22 mouse cellular contexts compared by ENCODE assay signal in genomic region chr14:120394216-120394615, GRCm38 (mm10).
"Had no signal": no experiment of that assay in that cellular context is flagged by ENCODE, and none has a peak within 500 bp of the region (broad histone marks: within the 10 kb centered on the region; RNA-seq: fewer than 3 reads in every experiment).

No protein-coding gene starts in this region.

- H3K9me3 ChIP-seq: limb, embryonic 15.5 days; midbrain, embryonic 12.5 days; midbrain, embryonic 15.5 days; neural tube, embryonic 12.5 days; neural tube, embryonic 15.5 days; stomach, embryonic 15.5 days had no signal

- DNase-seq: kidney, postnatal 10 days; kidney, postnatal 36 days; layer of hippocampus, postnatal 36 days; left cerebral cortex, postnatal 4 days; liver, postnatal 0 days; lung, embryonic 14.5 days; retina, postnatal 1 day; right cerebral cortex, postnatal 25 days; spleen, adult 18-20 months; thymus, postnatal 25 days had no signal

- H3K27ac ChIP-seq: left cerebral cortex, adult 2 months; limb, embryonic 12.5 days; limb, embryonic 15.5 days; liver, embryonic 14.5 days; macrophage; midbrain, embryonic 12.5 days; midbrain, embryonic 15.5 days; neural tube, embryonic 12.5 days; neural tube, embryonic 15.5 days; stomach, embryonic 15.5 days had no signal

- H3K9ac ChIP-seq: limb, embryonic 12.5 days; limb, embryonic 15.5 days; liver, embryonic 14.5 days; liver, postnatal 0 days; lung, embryonic 14.5 days; midbrain, embryonic 12.5 days; midbrain, embryonic 15.5 days; neural tube, embryonic 12.5 days; neural tube, embryonic 15.5 days; stomach, embryonic 15.5 days had no signal

- ATAC-seq: liver, postnatal 0 days; lung, postnatal 0 days; midbrain, embryonic 15.5 days had no signal

- H3K27me3 ChIP-seq: limb, embryonic 12.5 days; limb, embryonic 15.5 days; midbrain, embryonic 15.5 days; neural tube, embryonic 12.5 days; neural tube, embryonic 15.5 days; stomach, embryonic 15.5 days had no signal

- H3K4me2 ChIP-seq: limb, embryonic 12.5 days; limb, embryonic 15.5 days; liver, embryonic 11.5 days; lung, embryonic 14.5 days; midbrain, embryonic 12.5 days; midbrain, embryonic 15.5 days; neural tube, embryonic 12.5 days; neural tube, embryonic 15.5 days; stomach, embryonic 15.5 days had no signal

- H3K36me3 ChIP-seq: midbrain, embryonic 15.5 days had no signal

- H3K4me3 ChIP-seq: left cerebral cortex, adult 2 months; limb, embryonic 12.5 days; limb, embryonic 15.5 days; midbrain, embryonic 12.5 days; midbrain, embryonic 15.5 days; neural tube, embryonic 12.5 days; neural tube, embryonic 15.5 days; stomach, embryonic 15.5 days had no signal
